Mouse (Mus musculus) left cerebral cortex, adult 11 months (tissue): Measurements from ENCODE around the gene Gpr157.

Experiments used
- DNase-seq: peaks from one replicate; pipeline ENCODE4 v3.0.0; 2022; ENCODE audit warnings: low spot score

Gene Gpr157

DNA sequence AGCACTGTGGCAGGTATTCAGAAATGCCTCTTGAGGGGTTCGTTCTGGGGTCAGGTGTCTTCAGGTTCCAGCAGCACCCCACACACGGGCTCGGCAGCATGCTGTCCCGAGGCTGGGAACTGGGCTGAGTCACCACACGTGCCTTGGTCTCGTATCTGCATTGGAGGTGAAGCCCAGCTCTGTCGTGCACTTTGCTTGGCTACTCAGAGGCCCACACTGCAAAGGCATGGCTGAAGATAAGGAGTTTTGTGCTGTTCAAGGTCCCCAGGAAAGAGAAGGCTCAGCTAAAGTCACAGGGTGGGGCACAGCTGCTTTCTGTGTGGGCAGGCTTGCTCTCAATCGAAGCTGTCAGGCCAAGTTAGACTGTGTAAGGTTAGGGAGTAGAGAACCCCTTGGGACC, 65.3 kb downstream of the Gpr157 start:
- no peak for DNase-seq

- no peak for DNase-seq
These were observed 68.1 kb downstream of the Gpr157 start for GRCm38 (mm10) chr4:150155301-150155700.
